Mouse (Mus musculus) testis, postnatal 14 days (tissue): ENCODE results near the gene Col5a1.

ENCODE experiments used
- DNase-seq: peaks from one replicate; pipeline ENCODE4 v3.0.0; 2021; ENCODE audit warnings: low spot score

Col5a1 gene

DNA sequence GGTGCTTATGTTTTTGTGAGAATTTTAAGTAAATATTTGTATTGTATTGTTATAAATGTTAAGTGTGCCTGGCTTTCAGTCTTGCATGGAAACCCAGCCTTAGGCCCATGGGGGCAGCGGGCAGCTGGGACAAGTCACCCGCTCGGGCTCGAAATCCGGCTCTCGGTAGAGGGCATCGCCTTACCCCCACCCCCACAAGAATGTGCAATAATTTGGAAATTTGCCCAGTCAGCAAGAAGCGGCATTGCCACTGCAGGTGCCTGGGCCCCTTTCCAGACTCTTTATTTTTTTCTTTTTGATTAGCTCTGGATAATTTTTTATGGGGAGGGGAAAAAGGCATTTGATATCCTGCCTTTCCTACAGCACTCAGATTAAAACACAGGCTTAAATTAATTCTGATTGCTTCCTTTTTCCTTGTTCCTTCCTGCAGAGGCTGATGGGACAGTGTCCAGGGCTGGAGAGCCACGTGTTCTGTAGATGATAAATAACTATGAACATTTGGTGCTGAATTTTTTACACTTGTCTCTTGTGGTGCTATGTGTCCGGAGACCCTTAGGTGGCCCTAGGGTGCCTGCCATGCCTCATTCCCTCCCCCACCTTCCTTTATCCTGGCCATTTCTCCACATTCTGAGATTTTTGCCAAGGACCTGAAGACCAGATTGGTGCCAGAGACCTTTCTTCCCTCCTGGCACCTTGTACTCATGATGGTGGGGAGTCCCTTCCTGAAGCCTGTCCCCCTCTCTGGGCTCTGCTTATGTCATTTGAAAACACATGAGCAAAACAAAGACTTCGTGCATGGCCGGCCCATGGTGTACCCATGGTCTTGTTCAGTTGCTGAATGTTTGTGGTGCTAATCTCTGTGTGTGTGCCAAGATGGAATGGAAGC, 151.5 kb downstream of the Col5a1 start:
- no peak for DNase-seq

DNA sequence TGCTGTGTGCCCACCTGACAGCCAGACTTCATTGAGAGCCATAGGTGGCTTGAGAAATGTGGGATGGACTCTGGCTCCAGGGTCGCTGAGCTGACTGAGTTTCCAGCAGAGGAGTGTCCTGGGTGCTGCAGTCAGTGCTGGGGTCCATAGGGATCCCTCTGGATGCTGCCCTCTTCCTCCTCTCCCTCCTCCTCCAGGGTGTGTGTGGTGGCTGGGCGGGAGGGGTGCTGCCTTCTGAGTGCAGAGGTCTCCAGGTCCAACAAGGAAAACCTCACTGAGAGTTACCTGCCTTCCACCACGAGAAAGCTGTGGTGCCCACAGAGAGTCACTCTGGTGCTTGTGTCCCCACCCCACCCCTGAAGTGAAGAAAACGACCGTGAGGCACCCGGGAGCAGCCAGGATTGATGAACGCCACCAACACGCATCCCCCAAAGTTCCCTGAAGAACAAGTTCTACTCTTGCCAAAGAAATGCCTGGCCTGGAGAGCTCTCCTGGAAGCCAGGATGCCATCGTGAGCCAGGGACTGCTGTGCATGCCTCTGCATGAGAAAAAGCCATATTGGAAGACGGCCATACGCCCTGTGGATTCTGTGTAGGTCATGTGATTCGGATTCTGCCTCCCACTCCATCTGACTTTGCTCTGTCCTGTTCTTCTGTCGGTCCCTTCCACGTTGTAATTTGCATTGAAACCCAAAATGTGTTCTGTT, 152.3 kb downstream of the Col5a1 start:
- no peak for DNase-seq

- DNase-seq, result no peak
Observed at GRCm38 (mm10) chr2:28039647-28040325, 153.6 kb downstream of the Col5a1 start.

GRCm38 (mm10) chr2:28040466-28040865, 154.2 kb downstream of the Col5a1 start:
- DNase-seq, result no peak

GRCm38 (mm10) chr2:28044920-28045598, 158.8 kb downstream of the Col5a1 start:
- no peak for DNase-seq

DNA sequence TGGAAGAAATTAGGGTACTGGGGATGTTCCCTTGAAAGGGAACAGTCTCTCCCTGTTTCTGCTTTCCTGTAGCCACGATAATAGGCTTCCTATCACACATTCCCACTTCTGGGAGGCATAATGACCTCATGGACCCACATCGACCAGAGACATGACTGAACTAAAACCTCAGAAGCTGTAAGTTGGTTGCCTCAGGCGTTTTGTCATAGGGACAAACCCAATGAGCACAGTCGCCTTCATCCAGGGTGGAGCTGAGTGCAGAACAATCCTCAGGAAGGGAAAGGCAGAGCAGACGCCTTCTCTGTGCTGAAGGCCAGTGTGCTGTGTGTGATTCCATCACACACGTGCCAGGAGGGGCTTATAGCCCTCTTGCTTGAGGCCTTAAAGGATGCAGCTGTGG, 160.1 kb downstream of the Col5a1 start:
- no peak for DNase-seq

DNA sequence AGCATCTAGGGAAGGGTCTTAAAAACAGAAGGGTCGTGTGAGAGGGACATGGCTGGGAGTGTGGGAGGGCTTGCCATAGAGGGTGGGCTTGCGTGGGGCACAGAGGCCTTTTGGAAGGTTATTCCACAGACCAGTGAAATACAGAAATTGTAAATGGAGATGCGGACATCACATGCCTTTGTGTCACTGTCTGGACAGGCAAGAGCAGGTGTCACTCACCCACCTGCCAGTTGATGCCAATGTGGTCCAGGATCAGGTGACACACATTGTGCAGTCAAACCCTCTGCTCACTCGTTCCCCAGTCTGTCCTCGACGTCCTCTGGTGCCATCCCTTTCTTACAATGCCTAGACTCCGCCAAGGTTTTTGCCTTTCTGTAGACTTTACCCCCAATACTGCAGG, 160.9 kb downstream of the Col5a1 start:
- no peak for DNase-seq

- DNase-seq, result no peak
Observed at GRCm38 (mm10) chr2:28059922-28060321, 173.7 kb downstream of the Col5a1 start.

DNA sequence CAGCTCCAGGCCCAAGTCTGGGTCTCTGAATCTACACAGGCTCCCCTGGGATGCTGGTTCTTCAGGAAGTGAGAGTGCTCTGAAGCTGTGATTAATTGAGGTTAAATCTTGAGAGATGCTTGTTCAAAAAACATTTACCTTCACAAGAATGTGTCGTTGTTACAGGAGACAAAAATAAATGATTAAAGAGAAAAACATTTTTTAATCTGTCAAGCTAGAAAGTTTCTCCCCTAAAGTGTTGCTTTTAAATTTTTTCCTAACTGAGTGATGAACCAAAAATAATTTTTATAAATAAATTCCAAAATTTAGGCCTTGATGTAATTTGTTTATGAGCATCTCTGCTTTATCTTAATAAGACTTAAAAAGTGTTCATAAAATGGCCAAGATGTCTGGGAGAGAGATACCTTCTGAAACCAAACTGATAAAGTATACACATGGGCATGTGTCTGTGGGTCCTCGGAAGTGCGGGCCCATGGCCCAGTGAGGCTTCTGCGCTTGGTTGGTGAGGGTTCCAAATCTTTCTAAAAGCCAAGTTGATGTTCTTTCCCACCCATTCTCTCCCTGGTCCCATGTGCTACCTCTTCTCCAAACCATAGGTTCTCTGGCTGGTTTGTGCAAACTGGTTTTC, 177.6 kb downstream of the Col5a1 start:
- DNase-seq, result no peak

- no peak for DNase-seq
Observed at GRCm38 (mm10) chr2:28064339-28065080, 178.3 kb downstream of the Col5a1 start.

DNA sequence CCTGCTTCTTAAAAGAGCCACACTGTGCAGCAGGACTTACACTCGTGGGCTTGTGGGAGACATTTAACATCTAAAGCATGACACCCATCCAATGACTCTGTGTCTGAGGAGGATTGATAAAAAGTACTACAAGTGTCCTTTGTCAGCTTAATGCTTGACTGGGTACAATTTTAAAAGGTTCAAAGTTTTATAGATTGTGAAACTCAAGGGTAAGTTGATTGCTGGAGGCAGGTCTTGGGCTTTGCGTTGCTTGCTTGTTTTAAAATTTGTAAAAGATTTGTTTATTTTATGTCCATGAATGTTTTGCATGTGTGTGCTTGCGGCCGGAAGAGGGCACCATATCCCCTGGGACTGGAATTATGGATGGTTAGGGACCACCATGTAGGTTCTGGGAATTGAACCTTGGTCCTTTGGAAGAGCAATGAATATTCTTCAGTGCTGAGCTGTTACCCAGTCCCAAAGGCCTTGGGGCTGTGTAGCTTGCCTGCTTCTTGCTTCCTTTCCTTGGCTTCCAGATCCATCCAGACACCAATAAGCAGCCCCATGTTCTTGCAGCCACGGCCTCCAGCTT, 178.9 kb downstream of the Col5a1 start:
- no peak for DNase-seq

DNA sequence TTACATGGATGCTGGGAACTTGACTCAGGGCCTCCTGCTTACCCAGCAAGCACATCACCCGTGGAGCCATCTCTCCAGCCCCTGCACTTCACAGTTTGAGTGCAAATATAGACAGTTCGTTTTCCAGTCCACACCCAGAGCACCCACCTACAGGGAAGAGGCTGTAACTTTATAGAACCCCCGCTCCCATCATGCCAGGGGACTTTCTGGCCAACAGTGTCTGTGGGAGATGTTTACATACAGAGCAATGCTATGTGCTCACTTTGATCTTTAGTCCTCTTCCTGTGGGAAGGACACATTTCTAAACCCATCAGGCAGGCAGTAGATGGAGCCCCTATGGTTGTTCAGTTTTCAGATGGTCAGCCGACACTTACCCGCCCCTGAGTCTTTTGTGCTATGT, 180.5 kb downstream of the Col5a1 start:
- no peak for DNase-seq

- no peak for DNase-seq
Observed at GRCm38 (mm10) chr2:28067175-28067574, 180.9 kb downstream of the Col5a1 start.

GRCm38 (mm10) chr2:28067821-28068536, 181.8 kb downstream of the Col5a1 start:
- DNase-seq, result no peak

DNA sequence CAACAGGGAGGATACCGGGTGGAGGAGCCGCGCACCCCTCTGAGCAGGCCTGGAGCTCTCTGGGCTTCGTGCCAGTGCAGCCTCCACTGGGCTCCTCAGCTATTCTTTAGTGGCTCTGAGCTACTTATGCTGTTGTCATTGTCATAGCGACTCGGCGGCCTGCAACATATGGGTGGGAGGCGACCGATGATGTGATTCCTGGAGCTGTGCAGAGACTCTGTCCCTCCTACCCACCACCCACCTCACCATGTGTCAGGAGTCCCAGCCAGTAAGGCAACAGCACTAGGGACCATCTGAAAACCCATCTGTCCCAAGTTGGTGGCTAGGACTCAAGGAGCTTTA, 182.3 kb downstream of the Col5a1 start:
- no peak for DNase-seq

GRCm38 (mm10) chr2:28075616-28076187, 189.5 kb downstream of the Col5a1 start:
- DNase-seq, result no peak

- DNase-seq, result no peak
Observed at GRCm38 (mm10) chr2:28084768-28085167, 198.5 kb downstream of the Col5a1 start, which contains the start of gene Fcnb. Gene Fcnb, minus strand, starts transcription at chr2:28084885.

DNA sequence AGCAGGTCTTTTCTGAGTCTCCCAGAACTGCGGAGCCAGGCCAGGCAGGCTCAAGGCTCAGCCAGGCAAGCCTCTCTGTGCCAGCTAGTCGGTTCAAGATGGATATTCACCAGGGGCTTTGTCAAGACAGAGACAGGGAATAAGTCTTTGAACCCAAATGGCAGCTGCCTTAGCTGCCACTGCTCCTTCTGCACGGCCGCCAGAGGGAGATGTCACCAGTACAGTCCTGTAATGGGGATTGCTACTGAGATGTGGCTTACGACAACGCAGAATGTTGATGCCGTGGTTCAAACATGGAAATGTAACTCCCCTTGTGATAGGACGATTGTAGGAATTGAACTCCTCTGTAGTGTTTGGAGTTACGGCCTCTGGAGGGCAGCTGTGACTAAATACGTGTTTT, 199.9 kb downstream of the Col5a1 start:
- DNase-seq, result no peak

DNA sequence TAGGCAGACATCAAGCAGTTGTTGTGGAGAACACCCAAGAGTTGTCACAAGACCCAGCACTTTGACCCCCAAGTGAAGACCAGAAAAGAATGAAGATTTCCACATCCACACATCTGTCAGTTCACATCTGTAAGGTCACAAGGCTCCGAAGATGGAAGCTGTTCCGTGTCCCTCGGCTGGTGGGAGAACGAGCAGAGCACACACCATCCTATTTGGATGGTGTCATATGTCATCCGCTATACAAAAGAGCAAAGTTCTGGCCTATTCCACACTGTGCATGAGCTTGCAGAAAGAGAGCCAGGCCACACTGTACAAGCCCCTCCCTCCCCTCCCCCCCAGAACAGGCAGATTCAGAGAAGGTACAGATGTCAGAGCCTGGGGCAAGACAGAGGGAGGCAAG, 202.9 kb downstream of the Col5a1 start:
- no peak for DNase-seq
